Mouse (Mus musculus) liver, embryonic 16.5 days (tissue): ENCODE measurements at regions not wholly inside any gene's neighbourhood (a gene's known extent, or its start where the extent isn't known, plus 50 kb on each side); places are given as distances from the start of the nearest gene placed in this dataset.
A peak's percentile ranks its signal among the peaks of the same experiment; 100 is the strongest.

Experiments used
- ATAC-seq: fragments of 200-750 bp; cut with Nextera tagmentation; 2 replicates; pipeline ENCODE4 v1.8.0; 2017; ENCODE audit warnings: low read depth, mild to moderate bottlenecking, moderate number of reproducible peaks, moderate library complexity
- H3K27ac ChIP-seq: fragments of 300-500 bp; sonication (generic); 2 replicates; pipeline ENCODE4 v1.5.1; 2014; ENCODE audit warnings: mild to moderate bottlenecking, low read length
- H3K27me3 ChIP-seq: fragments of 300-500 bp; sonication (generic); 2 replicates; pipeline ENCODE4 v1.6.1; 2014; ENCODE audit warnings: low read depth, low read length, mixed read lengths; ENCODE audit not compliant: control insufficient read depth, insufficient read depth
- H3K36me3 ChIP-seq: fragments of 300-500 bp; sonication (generic); 2 replicates; pipeline ENCODE4 v1.6.1; 2014; ENCODE audit warnings: mild to moderate bottlenecking; ENCODE audit not compliant: control insufficient read depth, insufficient read depth
- H3K4me1 ChIP-seq: fragments of 300-500 bp; sonication (generic); 2 replicates; pipeline ENCODE4 v1.6.1; 2014; ENCODE audit warnings: low read depth, low read length, mixed read lengths; ENCODE audit not compliant: control insufficient read depth
- H3K4me2 ChIP-seq: fragments of 300-500 bp; sonication (generic); 2 replicates; pipeline ENCODE4 v1.6.1; 2014; ENCODE audit warnings: low read depth, low read length, mixed read lengths
- H3K4me3 ChIP-seq: fragments of 300-500 bp; sonication (generic); 2 replicates; pipeline ENCODE4 v1.5.1; 2014; ENCODE audit warnings: low read depth, mild to moderate bottlenecking, low read length
- H3K9ac ChIP-seq: fragments of 300-500 bp; sonication (generic); 2 replicates; pipeline ENCODE4 v1.6.1; 2014; ENCODE audit warnings: low read depth, low read length
- H3K9me3 ChIP-seq: fragments of 300-500 bp; sonication (generic); replicated peaks from 2 replicates; pipeline ENCODE4 v1.6.1; 2016; ENCODE audit warnings: low read length; ENCODE audit not compliant: control insufficient read depth
- WGBS: fragments of 180-500 bp; shearing (Covaris S2); extraction: QIAGEN DNeasy Blood & Tissue Kit; methylation state at CpG from one replicate; pipeline ENCODE4 v1.1.7; 2014; ENCODE audit not compliant: insufficient replicate concordance; 5-methylcytosine and 5-hydroxymethylcytosine counted together

- H3K27ac ChIP-seq, result no peak overlapping the region
- no peaks in the 10 kb centered on the region for H3K4me1 ChIP-seq
- no peaks in the 10 kb centered on the region for H3K36me3 ChIP-seq
- H3K27me3 ChIP-seq, result no peaks in the 10 kb centered on the region
- no peak for ATAC-seq
- H3K9me3 ChIP-seq, result no peaks in the 10 kb centered on the region
- no peak overlapping the region for H3K4me2 ChIP-seq
- 68% methylated on average over 10 of the region's 10 CpGs for WGBS
- no peak overlapping the region for H3K9ac ChIP-seq
- no peak overlapping the region for H3K4me3 ChIP-seq
These were observed 99.6 kb downstream of the Inhbb start for GRCm38 (mm10) chr1:119322279-119322995.

- H3K9ac ChIP-seq, result no peak overlapping the region
- no peaks in the 10 kb centered on the region for H3K36me3 ChIP-seq
- H3K27me3 ChIP-seq, result no peaks in the 10 kb centered on the region
- no peak overlapping the region for H3K27ac ChIP-seq
- H3K9me3 ChIP-seq, result no peaks in the 10 kb centered on the region
- no peak overlapping the region for H3K4me2 ChIP-seq
- WGBS, result 73% methylated on average over 8 of the region's 8 CpGs
- peak; percentile 61; the same call in 1 of the 2 replicates for ATAC-seq
- no peak overlapping the region for H3K4me3 ChIP-seq
- no peaks in the 10 kb centered on the region for H3K4me1 ChIP-seq
These were observed 100.2 kb downstream of the Inhbb start for GRCm38 (mm10) chr1:119321799-119322198.

- Histone ChIP-seq H3K36me3 (no peaks in the 10 kb centered on the region), H3K4me2 (no peak overlapping the region), H3K4me3 (no peak overlapping the region), H3K27ac (no peak overlapping the region), H3K9ac (no peak overlapping the region), H3K4me1 (no peaks in the 10 kb centered on the region), H3K27me3 (no peaks in the 10 kb centered on the region), H3K9me3 (no peaks in the 10 kb centered on the region)
- WGBS, result 64% methylated on average over 4 of the region's 4 CpGs
- no peak for ATAC-seq
These were observed 105.0 kb downstream of the Inhbb start for GRCm38 (mm10) chr1:119317006-119317405.

- Histone ChIP-seq H3K9me3 (no peaks in the 10 kb centered on the region), H3K4me2 (no peak overlapping the region), H3K27ac (no peak overlapping the region), H3K4me3 (no peak overlapping the region), H3K4me1 (no peaks in the 10 kb centered on the region), H3K27me3 (no peaks in the 10 kb centered on the region), H3K9ac (no peak overlapping the region), H3K36me3 (no peaks in the 10 kb centered on the region)
- no peak for ATAC-seq
- 52% methylated on average over 9 of the region's 9 CpGs for WGBS
These were observed 113.2 kb downstream of the Inhbb start for GRCm38 (mm10) chr1:119308719-119309365.

GRCm38 (mm10) chr1:119305315-119305976, 116.6 kb downstream of the Inhbb start:
- peak; percentile 77 for ATAC-seq
- 0 out of 2 replicates have a peak overlapping the region, but pooled peaks have one; percentile 9 for H3K4me2 ChIP-seq

GRCm38 (mm10) chr1:119304470-119304980, 117.5 kb downstream of the Inhbb start:
- no peaks in the 10 kb centered on the region for H3K27me3 ChIP-seq
- H3K4me1 ChIP-seq, result no peaks in the 10 kb centered on the region
- 34% methylated on average over 9 of the region's 9 CpGs for WGBS

More at GRCm38 (mm10) chr1:119305315-119305976, 116.6 kb downstream of the Inhbb start:
- no peaks in the 10 kb centered on the region for H3K9me3 ChIP-seq
- WGBS, result 31% methylated on average over 13 of the region's 13 CpGs
- H3K36me3 ChIP-seq, result no peaks in the 10 kb centered on the region
- H3K27me3 ChIP-seq, result no peaks in the 10 kb centered on the region
- no peak overlapping the region for H3K27ac ChIP-seq
- no peak overlapping the region for H3K9ac ChIP-seq
- no peaks in the 10 kb centered on the region for H3K4me1 ChIP-seq
- no peak overlapping the region for H3K4me3 ChIP-seq

GRCm38 (mm10) chr1:119302349-119302995, 119.6 kb downstream of the Inhbb start:
- 54% methylated on average over 7 of the region's 7 CpGs for WGBS
- no peaks in the 10 kb centered on the region for H3K9me3 ChIP-seq
- no peak overlapping the region for H3K27ac ChIP-seq
- H3K27me3 ChIP-seq, result no peaks in the 10 kb centered on the region
- no peak overlapping the region for H3K4me2 ChIP-seq
- no peaks in the 10 kb centered on the region for H3K36me3 ChIP-seq
- ATAC-seq, result no peak
- H3K9ac ChIP-seq, result no peak overlapping the region
- H3K4me3 ChIP-seq, result no peak overlapping the region
- H3K4me1 ChIP-seq, result no peaks in the 10 kb centered on the region

More at GRCm38 (mm10) chr1:119304470-119304980, 117.5 kb downstream of the Inhbb start:
- H3K9me3 ChIP-seq, result no peaks in the 10 kb centered on the region
- H3K4me2 ChIP-seq, result no peak overlapping the region
- ATAC-seq, result no peak
- H3K36me3 ChIP-seq, result no peaks in the 10 kb centered on the region
- no peak overlapping the region for H3K4me3 ChIP-seq
- no peak overlapping the region for H3K27ac ChIP-seq
- H3K9ac ChIP-seq, result no peak overlapping the region

GRCm38 (mm10) chr1:119301931-119302330, 120.1 kb downstream of the Inhbb start:
- 45% methylated on average over 7 of the region's 7 CpGs for WGBS
- no peaks in the 10 kb centered on the region for H3K9me3 ChIP-seq
- no peaks in the 10 kb centered on the region for H3K27me3 ChIP-seq
- no peaks in the 10 kb centered on the region for H3K4me1 ChIP-seq
- ATAC-seq, result no peak
- H3K4me3 ChIP-seq, result no peak overlapping the region
- no peak overlapping the region for H3K9ac ChIP-seq
- H3K27ac ChIP-seq, result no peak overlapping the region
- no peak overlapping the region for H3K4me2 ChIP-seq
- no peaks in the 10 kb centered on the region for H3K36me3 ChIP-seq
